Mouse (Mus musculus) layer of hippocampus, adult 9-11 months (tissue): ENCODE results near the gene Plrg1.

Experiments
- DNase-seq: peaks from one replicate; pipeline ENCODE4 v3.0.0; 2022

Plrg1 gene

DNA sequence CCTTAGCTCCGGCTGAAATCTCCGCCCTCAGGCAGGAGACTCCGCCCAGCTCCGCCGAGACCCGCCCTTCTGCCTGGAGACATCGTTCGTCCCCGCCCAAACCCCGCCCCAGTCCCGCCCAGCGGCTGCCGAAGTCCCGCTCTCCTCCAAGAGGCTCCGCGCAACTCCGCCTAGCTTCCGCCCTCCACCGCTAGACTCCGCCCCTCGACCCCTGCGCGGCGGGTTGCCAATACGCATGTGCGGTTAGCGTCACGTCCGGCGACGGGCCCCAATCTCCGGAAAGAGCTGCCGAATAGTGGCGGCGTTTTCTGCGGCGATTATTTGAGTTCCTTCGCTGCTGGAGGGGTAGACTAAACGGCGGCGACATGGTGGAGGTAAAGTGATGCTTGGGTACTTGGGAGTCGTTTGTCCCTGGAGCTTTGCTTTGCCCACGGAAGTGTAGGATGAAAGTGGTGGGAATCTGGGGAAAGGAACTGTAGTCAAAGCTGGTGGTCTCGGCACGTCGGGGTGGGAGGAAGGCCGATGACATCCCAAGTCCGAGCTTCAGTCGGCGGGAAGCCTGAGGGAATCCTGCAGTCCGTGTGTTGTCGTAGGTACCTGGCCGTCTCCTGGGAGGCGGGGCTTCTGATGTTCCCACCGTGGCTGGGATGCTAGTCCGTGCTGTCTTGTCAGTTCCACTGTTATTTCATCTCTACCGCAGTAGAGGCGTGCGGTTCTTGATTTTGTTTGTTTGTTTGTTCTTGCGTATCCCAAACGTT, at the start of gene Plrg1:
TSS of gene Plrg1 (plus strand) at position 242 of the 758 bp plus-strand sequence.
- peak; percentile 96 for DNase-seq

DNA sequence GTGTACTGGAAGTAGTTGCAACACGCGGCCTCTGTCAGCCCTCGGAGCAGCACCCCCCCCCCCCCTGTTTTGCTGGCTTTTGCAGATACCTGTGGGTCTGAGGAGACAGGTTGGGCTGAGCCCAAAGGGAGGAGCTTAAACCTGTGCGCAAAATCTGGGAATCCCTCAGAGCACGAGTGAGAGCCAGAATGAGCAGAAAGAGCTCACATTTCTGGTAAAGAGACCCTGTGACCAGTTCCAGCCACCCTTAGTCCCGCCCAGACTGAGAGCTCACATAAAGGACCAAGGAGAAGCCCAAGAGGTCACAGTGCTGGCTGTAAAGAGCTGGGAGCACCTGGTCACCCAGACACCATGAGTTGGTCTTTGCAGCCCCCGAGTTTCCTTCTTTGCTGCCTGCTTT, 47.8 kb upstream of the Plrg1 start, which contains the start of gene Fgg:
TSS of gene Fgg (plus strand) at position 168 of the 400 bp plus-strand sequence.
- DNase-seq: no peak

DNA sequence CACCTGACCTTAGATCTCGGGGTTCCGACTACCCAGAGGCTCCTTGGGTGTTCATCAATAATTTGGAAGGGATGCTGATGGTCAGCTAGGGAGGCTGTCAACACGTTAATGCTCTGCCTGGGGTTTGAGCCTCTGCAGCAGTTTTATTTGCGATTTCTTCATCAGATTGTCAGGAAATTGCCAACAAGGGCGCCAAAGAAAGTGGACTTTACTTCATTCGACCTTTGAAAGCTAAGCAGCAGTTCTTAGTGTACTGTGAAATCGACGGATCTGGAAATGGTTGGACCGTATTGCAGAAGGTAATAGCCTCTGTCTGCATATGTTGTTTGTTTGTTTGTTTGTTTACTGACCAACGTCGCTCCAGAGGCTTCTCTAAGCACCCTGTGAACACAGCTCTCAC, 45.0 kb upstream of the Plrg1 start:
- DNase-seq: no peak

DNA sequence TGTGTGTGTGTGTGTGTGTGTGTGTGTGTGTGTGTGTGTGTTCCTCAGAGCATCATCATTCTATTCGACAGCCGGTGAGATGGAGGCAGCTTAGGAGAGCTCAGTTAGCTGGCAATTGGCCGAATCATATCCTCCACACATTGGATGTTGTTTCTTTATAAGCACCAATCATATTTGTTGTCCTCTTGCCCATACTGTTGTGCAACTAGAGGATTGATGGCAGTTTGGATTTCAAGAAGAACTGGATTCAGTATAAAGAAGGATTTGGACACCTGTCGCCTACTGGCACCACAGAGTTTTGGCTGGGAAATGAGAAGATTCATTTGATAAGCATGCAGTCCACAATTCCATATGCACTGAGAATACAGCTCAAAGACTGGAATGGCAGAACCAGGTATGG, 44.2 kb upstream of the Plrg1 start:
- DNase-seq: peak; percentile 49

DNA sequence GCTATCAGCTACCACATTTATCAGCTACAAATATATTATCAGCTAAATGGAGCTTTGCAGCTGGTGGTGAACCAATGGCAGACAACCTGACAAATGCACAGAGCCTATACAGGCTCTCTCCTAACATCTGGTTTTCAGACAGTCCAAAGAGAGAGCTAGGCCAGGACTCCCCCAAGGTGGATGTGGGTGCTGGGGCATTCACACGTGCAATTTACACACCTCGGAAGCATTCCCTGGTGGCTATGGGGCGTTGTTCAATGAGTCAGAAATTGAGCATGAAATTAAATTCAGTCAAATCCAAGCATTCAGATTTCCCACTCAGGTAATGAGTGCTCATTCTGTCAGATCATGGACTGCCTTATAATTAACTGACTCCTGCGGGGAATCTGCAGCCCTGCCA, 43.8 kb upstream of the Plrg1 start:
- no peak for DNase-seq

DNA sequence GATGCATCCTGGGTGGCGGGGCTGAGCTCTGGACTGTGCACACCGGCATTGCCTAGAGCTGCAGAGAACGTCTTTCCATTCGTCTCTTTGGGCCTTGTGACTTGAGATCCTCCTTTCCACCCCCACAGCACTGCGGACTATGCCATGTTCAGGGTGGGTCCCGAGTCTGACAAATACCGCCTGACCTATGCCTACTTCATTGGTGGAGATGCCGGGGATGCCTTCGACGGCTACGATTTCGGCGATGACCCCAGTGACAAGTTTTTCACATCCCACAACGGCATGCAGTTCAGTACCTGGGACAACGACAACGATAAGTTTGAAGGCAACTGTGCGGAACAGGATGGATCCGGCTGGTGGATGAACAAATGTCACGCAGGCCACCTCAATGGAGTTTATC, 42.7 kb upstream of the Plrg1 start:
- DNase-seq: no peak

DNA sequence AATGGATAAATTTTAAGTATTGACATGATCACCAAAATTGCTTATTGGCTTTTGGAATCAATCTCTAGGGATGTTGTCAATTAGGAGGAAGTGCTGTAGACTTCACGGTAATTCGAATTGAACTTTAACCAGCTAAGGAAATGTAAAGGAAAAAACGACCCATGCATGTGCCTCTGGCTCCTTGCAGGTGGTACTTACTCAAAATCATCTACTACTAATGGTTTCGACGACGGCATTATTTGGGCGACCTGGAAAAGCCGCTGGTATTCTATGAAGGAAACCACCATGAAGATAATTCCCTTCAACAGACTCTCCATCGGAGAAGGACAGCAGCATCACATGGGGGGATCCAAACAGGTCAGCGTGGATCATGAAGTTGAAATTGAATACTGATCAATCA, 41.4 kb upstream of the Plrg1 start:
- no peak for DNase-seq

DNA sequence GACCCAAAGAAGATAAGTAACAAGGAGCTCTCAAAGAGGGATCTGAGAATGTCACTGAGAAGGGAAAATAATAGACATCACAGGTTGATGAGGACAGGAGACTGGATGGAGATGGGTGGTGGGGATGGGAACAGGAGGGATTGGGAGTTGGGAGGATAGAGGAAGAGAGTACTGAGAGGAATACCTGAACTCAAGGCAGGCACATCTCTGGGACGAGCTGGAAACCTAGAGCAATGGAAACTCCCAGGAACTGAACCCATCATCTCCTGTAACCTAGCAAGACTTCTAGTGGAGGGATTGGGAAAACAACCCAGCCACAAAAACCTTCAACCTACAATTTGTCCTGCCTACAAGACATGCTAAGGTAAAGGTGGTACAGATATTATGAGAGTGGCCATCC, 39.1 kb upstream of the Plrg1 start:
- no peak for DNase-seq

DNA sequence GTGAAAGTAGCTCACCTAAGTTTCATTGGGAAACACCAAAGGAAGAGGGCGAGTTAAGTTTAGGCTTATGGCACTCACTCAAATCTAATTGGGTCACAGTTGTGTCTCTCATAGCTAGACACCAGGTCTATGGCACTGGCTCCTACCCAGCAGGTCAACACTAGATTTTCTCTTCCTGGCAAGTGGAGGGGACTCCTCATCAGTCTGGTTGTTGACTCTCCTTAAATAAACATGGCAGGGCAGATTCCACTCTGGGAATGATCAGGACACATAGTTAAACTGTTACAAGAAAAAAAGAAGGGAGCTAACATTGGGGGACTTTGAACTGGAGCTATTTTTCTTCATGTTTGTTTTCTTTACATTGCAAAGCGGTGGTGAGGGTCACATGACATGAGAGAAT, 34.9 kb upstream of the Plrg1 start:
- DNase-seq: no peak

DNA sequence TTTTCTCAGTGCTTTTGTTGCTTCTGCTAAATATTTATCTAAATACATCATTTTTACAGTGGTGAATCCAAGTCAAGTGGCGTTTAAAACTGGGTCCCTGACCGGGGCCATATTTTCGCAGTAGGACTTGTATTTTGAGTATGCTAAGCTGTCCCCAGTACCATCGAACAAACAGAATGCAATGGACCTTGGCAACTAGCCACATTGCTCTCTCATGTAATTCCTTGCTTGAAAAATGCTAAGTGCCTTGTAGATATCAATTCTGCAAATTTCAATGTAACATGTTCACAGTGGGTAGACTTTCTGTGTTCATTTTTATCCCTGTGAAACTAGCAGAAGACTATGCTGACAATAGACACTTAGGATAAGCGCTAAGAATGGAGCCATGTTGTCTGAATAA, 34.1 kb upstream of the Plrg1 start:
- no peak for DNase-seq

DNA sequence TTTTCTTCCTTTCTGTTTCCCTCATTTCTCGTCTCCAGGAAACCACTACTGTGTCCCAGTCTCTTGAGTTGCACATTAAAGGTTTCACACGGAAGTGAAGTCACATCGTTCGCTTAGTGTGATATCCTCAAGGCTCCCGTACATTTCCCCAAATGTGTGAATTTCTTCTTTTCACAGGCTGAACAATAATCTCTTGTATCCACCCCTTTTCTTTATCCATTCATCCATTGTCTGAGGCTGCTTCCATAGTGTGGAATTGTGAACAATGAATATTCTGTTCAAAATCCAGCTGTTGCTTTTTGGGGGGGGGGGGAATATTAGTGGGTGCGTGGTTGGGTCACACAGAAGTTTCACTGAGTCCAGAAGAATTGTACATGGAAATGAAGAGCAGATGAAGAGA, 30.3 kb upstream of the Plrg1 start:
- DNase-seq: no peak

DNA sequence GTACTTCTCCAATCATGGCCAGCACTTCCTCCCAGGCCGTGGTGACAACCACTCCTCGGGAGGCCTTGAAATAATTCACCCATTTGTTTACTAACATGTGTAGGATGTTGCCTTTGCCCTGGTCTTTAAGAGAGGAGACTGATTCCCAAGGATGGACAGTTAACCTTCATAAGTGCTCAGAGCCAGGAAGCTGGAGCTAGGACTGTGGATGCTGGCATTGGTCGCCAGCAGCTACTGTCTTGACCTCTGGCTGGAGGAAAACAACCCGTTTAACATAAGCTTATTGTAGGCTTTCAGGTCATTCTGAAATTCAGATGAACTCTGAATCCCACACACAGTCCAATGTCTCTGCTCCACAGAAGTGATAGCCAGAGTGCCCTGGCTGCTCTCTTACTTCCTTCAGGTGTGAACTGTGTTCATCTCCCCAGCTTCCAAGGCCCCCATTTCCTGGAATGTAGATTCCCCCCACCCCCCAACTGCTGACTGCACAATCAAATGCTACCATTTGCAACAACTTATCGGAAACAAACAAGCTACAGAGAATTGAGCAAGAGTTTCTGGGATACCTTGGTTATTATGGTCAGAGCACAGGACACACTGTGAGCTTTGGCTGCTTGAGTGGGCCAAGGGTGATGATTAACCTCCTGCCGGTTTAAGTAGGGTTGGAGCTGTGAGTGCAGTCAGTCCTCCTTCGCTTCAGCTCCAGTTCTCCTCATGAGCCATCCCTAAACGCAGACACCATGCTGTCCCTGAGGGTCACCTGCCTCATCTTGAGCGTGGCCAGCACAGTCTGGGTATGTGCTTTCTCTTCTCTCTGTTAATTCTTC, 29.6 kb upstream of the Plrg1 start, which contains the start of gene Fga:
TSS of gene Fga (plus strand) at position 602 of the 827 bp plus-strand sequence.
- no peak for DNase-seq

DNA sequence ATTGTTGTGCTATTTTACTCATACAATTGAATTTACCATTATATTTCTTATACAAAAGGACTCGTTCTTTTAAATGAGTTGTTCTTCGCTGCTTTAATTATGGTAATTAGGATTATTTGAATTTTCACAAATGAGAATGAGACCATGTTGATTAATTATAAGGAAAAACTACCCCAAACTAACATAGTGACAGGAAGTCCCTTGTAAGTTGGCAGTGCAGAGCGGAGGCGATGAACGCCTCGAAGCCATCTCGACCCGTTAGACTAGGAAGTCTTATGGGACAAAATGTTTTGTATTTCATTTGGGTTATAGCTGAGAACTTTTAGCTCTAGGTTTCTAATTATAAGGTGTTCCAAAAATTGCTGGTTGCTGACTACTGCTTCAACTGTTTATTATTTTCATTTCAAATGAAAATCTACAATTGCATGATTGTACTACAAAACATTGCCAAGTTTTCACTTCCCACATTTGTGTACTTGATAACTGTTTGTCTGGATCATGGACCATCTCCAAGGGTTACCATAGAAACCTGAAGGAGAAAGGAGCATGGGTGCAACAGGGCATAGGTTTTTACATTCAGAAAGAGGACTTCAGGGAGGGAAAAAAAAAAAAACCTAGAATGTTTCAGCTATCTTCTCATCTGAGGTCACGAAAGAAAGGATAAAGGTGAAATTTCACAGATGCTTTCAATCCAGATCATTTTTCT, 27.6 kb upstream of the Plrg1 start:
- no peak for DNase-seq

DNA sequence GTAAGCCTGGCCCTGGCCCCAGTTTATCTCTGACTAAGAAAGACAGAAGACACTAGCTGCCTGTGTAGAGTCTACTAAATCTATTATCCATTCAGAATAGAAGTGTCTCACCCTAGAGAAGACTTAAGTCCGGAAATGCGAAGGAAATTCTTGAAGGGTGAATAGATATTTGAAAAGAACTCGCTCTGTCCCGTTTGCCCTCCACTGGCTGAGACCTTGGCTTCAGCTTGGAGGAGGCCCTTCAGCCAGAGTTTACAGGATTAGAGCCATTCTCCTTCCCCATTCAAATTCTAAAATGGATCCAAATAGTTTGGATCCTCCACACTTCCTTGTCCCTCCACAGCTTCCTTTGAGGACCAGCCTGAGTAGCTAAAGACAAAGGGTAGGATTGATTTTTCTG, 25.0 kb upstream of the Plrg1 start:
- DNase-seq: no peak

DNA sequence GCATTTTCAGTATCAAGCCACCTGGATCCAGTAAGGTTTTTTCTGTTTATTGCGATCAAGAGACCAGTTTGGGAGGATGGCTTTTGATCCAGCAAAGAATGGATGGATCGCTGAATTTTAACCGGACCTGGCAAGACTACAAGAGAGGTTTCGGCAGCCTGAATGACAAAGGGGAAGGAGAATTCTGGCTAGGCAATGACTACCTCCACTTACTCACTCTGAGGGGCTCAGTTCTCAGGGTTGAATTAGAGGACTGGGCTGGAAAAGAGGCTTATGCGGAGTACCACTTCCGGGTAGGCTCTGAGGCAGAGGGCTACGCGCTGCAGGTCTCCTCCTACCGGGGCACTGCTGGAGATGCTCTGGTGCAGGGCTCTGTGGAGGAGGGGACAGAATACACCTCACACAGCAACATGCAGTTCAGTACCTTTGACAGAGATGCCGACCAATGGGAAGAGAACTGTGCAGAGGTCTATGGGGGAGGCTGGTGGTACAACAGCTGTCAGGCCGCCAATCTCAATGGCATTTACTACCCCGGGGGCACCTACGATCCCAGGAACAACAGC, 22.5 kb upstream of the Plrg1 start:
- no peak for DNase-seq

DNA sequence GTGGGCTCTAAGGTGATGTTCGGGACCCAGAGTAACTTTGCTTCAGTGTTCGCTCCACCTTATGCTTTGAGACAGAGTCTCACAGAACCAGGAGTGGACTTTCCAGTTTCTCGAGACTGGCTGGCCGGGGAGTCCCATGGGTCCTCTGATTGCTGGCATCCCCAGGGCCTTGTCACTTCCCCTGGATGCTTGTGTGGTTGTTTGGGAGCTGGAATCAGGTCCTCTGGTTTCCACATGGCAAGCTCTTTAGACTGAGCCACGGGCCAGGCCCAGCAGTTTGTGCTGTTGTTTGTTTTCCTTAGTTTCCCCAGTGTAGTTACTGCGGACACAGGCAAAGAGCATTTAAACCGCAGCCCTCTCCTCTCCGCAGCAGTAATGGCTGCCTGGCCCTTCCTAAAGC, 21.5 kb upstream of the Plrg1 start:
- no peak for DNase-seq

DNA sequence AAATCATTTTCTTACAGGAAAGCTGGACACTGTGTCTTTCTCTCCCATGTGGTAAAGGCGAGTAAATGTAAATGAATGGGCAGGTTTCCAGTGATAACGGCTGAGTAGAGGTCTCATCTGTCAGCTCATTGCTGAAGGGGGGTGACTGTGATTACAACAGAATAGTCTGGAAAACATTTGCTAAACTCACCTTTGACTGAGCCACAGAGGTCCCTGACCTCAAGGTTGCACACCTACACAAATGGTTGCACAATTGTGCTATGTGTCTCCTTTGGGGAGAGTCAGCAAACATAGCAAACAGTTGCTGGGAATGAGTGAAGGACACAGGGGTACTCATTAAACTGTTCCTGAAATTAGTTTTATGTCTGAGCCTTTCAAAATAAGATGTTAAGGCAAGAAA, 16.5 kb upstream of the Plrg1 start:
- DNase-seq: no peak

DNA sequence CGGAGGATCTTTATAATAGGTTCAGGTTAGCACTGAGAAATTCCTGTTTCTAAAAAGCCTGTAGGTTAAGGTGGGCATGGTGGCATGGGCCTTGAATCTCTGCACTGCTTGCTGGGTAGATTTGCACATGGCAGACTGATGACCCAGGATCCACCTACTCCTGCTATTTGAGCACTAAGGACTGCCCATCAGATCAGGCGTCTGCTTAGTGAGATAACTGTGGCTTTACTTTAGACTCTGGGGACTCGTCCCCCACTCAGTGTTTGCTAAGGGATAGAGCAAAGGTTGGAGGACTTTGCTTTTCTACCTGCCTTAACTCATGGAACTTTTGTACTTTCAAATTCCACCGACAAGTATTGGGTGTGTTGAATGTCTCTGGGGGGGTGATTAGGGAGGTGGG, 15.7 kb upstream of the Plrg1 start:
- no peak for DNase-seq

DNA sequence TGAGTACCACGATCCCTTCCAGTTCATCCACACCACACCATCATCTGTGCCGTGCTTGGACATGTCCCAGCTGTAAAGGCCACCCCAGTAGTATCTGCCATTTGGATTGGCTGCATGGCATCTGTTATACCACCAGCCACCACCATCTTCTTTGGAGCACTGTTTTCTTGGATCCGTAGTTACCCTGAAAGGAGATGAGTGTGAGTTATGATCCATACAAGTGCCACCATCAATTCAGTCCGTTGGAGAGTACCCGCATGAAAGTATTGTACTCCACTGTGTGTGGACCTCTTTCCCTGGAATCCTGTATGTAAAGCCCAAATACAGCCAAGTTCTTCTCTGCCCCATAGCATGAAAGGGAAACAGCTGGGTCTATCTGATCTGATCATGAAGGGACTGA, 12.9 kb upstream of the Plrg1 start:
- DNase-seq: no peak

DNA sequence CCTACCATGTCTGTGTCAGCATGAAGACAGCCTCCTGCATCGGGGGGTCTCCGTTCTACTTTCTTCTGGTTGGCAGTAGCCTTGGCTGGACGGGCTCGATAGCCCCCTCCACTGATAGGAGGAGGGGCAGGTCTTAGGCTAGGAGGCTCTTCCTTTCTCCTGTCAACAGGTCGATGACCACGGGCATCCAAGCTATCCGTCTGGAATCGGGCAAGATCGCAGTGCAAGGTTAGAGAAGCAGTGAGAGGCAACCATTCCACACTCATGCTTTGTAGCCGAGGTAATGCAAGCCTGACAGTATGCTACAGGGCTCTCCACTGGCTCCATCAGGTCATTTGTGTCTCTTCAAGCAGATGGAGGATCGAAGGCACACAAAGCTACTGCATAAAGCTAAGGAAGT, 8.7 kb upstream of the Plrg1 start:
- no peak for DNase-seq

DNA sequence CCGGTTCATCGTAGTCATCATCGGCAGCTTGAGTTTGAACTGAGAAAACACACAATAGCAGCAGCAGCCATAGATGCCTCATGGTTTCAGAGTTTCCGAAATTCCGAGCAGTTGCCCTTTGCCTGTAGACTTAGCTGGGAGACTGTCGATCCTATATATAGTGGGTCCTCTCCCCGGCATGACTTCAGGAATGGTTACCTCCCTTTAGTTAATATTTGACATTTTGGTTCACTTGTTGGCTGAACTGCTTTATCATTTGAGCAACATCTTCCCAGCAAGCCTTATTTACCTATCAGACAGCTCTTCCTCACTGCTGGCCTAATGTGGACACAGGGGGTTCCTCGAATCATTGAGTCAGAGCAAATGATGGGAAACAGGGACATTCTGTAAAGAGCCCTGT, 5.6 kb upstream of the Plrg1 start, which contains the start of gene Fgb:
TSS of gene Fgb (minus strand) at position 184 of the 400 bp plus-strand sequence.
- DNase-seq: no peak

DNA sequence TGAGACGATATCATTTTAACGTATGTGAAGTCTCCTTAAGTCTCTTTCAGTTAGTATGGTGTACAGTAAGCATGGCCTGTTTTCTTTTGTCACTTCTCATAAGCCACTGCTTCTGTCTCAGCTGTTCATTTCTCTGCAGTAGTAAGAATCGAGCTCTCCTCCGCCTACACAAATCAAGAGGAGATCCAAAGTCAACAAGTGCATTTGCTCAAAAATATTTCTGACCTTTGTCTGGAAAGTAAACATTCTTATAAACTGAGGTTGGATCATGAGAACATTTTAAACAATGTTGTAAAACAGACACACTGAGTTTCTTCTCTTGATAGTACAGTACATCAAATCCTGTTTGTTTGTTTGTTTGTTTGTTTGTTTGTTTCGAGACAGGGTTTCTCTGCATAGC, 4.7 kb upstream of the Plrg1 start:
- no peak for DNase-seq

DNA sequence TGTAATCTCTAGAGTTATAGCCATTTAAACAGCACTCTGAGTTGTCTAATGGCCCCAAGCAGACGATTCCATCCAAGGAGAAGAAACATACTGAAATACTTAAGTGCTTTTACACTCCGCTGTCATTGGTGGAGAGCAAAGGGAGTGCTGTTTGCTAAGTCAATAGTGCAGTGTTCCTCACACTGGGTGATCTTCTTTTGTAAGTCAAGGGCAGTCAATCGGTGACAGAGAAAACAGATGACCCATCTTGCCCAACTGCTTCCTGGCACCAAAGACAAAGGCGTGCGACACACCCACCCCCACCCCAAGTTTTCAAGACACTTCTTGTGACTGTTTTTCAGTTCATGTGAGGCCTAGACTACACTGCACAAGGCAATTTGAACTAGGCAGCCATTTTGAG, 3.2 kb upstream of the Plrg1 start:
- DNase-seq: no peak
